Mouse (Mus musculus) thymus, postnatal 14 days (tissue): ENCODE measurements around the gene Itgae.

Source experiments
- DNase-seq: peaks from one replicate; pipeline ENCODE4 v3.0.0; 2021

The Itgae gene

DNA sequence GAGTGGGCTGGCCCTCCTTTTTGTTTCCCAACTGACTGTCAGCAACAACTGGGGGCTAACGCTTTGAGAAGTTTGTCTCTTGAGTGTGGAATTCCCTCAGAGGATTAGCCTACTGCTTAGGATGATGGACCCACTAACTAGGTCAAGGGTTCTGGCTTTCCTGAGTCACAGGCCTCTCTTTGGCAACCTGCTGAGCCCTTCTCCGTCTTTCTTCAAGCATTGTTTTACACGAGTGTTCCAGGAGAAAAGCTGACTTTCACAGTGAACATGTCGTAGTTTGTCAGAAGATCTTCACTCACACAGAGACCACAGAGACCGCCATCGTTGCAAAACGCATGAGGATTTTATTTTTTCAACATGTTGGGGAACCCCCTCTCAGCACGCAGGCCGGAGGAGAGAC lies 57.8 kb downstream of the Itgae start:
- DNase-seq: no peak

DNA sequence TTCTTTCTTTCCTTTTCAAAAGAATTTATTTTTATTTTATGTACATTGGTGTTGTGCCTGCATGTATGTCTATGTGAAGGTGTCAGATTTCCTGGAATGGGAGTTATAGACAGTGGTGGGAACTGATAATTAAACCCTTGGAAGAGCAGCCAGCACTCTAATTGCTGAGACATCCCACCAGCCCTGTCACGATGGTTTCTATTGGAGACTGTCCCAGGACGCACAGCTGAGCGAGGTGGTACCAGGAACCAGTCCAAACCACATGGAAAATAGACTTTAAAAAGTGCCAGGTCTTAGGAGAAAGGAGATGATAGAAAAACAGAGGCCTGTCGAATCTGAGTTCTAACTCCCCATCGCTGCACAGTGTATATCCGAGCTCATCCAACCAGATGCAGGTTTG lies 64.7 kb downstream of the Itgae start:
- no peak for DNase-seq

DNA sequence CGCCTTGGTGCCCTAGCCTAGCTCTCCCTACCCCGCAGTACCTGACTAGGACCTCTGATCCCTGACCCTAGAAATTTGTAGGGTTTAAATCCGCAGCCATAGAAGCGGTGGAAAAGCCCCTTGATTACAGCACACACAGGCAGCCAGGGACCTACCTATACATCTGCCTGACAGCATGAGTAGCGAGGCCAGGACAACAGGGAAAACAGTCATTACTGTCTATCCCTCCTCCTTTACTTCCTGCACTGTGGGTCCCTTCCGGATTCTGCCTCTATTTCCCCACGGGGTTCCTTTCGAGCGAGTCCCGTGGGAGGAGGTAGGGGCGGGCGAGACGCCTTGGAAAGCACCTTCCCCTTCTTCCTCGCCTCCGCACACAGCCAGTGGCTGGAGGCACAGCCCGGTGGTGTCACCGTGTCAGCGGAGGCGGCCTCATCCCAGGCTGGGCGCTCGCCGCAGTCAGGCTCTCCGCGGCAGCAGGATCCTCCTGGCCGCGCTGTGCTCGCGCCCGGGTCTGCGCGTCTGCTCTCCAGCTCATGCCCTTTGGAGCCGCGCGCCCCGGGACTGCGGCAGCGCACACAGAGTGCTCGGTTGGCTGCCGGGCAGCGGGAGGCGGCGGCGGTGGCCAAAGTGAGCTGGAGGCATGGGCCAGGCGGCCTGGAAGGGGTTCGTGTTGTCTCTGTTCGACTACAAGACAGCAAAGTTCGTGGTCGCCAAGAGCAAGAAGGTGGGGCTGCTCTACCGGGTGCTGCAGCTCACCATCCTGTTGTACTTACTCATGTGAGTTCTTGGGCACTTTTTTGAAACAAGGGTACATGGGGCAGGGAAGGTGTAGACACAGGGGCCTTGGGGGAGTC lies 69.8 kb downstream of the Itgae start, which contains the start of gene P2rx5:
Gene P2rx5, plus strand, starts transcription at position 465 of the 854 bp plus-strand sequence.
- DNase-seq: no peak

DNA sequence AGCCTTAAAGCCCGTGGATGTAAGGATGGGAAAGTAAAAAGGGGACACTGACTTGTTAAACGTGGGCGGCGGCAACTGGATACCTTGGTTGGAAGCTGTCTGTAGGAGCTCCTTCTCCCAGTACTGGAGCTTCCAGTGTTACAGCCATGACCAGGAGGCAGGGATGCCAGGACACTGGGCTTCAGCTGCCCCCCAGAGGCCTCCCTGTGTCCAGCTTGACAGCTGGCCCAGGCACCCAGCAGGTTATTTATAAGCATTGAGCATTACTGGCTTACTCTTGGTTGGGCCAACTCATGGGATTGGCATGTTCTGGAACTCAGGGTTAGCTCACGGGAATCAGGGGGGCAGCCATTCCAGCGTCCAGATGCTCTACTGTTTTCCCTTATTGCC lies 70.4 kb downstream of the Itgae start:
- DNase-seq: no peak

DNA sequence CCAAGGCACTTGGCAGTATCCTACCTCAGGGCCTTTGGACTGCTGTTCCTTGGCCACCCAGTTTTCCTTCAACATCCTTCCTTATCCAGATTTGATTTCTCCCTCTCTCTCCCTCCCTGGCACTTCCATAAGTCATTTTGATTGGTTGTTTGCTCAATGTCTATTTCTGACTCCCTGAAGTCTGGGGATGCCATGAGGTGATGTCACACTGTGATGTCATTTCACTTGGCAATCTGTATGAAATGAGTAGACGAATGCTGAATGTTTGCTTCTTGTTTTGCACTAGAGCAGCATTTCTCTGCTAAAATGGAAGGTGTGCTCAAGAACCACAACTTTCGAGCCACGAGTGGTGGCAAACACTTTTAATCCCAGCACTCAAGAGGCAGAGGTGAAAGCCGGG lies 71.2 kb downstream of the Itgae start:
- no peak for DNase-seq

DNA sequence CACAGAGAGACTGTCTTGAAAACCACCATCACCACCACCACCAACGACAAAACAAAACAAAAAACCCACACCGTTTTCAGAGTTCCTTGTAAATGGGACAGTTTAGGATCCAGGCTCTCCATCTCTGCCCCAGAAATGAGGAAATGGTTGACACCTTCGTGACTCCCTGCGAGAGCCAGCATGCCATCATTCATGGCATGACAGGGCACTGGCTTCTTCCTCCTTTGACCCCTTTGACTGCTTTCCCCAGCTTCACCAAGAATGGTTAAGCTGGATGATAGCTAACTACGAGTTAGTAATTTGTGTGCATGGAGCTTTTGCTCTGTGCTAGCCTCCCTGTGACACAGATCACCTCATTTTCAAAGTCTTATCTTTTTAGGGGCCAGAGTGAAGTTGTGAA lies 71.9 kb downstream of the Itgae start:
- no peak for DNase-seq

DNA sequence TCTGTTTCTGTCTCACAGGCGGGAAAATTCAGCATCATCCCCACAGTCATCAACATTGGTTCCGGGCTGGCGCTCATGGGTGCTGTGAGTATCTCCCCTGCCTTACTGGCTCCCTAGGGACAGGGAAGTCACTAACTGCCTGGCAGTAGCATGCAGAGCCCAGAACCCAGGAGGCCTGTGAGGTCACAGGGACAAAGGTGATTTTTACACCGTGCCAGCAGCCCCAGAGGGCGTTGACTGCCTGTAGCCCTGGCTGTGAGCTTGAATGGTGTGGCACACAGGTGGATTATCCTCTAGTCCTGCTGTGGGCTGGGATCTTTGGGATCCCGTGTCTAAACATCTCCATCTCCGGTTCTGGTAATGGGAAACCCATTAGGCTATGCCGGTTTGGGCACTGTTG lies 77.7 kb downstream of the Itgae start:
- DNase-seq: no peak

DNA sequence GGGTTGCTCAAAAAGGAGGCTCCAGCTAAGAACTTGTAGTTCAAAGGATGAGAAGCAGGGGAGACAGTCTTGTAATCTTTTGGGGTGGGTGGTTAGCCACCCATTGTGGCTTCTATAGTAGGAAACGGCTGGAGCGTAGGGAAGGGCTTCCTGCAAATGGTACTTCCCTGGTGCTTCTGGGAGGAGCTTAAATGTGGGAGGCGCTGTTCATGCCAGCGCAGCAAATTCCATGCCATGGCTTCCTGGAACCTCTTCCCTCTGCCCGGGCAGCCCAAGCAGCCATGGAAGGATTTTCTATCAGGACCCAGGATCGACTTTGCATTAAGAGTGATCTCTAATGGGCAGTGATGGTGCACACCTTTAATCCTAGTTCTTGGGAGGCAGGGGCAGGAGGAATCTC lies 78.2 kb downstream of the Itgae start:
- no peak for DNase-seq

DNA sequence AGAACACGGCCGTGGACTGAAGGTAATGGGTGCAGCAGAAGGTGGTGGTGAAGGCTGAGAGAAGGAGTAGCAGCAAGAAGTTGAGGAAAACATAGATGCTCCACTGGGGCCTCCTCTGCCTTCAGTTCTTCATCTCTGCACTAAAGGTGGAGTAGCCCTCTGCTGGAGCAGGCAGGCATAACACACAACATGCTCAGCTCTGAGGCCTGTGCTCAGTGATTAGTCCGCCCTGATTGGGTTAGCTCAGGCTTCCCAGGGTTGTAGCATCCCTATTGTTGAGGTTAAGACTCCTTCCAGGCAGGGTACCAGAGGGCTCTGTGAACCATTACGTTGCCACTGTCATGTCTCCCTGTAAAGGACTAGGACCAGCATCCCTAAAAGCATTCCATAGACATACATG lies 78.8 kb downstream of the Itgae start:
- DNase-seq: peak; percentile 69

DNA sequence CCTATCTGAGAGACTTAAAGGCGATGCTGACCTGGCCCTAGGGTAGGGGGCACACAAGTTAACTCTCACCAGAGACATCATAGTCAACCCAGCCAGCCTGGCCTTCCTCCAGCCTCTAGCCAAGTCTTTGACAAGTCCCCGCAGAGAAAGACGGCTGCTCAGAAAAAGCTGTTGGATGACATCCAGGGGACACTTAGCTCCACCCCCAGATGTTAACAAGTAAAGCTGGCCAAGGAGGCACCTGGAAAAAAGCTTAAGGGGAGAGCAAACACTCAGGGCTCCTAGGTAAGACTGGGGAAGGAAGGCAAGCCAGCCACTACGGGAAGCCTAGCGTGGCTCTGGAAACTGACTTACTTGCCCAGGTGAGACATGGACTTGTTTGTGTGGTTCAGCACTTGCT lies 81.8 kb downstream of the Itgae start:
- DNase-seq: no peak

DNA sequence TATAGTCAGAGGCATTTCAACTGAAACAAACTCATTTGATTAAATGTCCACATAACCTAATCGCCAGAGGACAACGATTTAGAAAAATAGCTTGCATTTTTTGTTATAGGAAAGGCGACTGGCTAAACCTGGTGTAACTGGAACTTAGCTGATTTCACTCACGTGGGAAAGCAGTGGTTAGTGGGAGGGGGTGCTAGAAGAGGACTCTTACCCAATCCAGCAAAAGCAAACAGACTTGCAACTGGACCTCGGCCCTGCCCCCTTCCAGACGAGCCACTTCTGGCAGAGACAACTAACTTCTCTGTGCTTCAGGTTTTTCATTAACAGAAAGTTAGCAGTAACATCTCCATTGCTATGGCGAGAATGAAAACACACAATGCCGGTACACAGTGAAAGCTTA lies 85.2 kb downstream of the Itgae start:
- DNase-seq: no peak

DNA sequence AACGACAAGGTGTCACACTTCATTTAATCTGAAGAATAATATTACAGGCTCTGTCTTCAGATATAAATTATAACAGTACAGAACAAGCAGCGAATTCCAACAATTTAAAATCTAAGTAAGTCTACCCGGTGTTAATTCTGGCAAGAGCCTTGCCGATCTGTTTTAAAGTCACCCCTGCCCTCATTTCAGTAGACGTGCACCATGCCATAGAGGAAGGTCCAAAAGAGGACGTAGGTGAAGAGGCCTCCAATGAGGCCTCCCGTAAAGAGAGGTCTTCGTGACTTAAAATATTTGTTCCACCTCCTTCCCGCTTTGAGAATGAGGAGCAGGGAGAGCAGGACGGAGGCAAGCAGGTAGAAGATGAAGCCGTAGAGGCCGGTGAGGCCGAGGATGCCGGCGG lies 85.8 kb downstream of the Itgae start:
- no peak for DNase-seq

DNA sequence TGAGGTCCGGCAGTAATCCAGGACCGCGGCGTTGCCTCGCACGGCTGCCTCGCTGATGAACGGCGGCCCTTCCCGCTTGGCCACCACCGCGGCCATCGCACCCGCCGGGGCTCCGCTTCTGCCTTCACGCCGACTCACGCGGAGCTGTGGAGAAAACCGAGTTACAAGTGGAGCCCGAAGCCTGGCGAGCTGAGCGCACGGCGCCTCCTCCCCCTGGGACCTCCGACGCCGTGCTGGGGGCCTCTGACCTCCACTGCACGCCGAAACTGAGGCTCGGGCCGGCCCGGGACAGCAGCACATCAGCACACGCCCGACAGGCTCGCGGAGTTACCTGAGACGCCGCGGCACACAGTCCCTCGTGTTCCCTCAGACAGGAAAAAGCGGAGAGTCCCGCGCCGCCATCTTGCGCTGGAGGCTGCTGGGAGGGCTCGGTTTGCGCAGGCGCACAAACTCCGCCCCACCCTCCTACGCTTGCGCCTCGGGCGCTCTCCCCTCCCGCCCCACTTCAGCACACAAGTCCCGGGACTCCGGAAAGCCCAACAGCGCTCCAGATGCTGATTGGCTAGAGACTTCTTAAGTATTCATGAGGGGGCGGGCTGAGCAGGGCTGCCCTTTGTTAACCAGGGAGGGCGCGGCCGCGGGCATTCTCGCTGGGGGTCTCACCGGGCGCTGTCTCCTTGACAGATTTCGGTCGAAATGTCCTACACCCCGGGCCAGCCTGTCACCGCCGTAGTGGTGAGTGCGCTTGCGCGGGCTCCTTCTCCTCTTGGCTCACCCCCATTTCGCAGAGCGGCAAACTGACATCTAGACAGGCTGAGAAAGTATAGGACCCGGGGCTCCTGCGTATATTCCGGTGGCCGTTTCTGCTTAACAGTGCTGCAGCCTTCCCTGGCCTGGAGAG lies 86.5 kb downstream of the Itgae start, which contains the start of the genes Emc6 and Tax1bp3:
Gene Emc6, minus strand, starts transcription at position 430 of the 901 bp plus-strand sequence.
Gene Tax1bp3, plus strand, starts transcription at position 476 of the 901 bp plus-strand sequence.
- DNase-seq: peak; percentile 98

DNA sequence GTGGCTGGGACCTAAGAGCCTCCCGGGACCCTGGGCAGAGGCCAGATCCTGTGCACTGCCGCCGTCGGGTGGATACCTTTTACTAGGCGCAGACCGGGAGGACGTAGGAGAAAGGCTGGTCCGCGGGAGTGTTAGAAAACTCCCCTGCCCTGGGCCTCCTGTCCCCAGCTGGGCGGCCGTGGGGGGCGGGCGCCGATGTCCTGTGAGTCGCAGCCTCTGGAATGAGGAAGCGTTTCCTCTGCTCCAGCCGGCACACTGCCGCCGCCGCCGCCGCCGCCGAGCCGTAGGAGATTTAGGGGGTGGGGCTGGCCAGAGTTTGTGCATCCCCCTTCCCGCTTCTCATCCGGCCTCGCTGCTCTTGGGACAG lies 87.1 kb downstream of the Itgae start:
- peak; percentile 63 for DNase-seq

DNA sequence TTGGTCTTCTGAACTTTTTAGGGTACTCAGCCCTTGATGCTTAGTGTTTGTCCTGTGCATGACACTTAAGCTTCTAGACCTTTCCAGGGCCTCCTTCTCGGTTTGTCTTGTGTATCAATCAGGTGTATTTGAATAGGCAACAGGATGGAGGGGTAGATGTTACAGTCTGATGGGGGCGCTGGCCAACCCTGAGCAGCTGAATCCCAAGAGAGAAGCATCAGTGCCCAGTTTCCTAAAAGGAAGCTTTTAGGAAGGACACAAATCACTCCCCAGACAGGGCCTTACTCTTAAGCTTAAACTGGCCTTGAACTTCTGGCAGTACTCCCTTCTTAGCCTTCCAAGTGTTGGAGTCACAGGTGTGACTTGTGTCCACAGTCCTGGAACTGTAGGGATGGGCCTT lies 87.5 kb downstream of the Itgae start:
- no peak for DNase-seq

DNA sequence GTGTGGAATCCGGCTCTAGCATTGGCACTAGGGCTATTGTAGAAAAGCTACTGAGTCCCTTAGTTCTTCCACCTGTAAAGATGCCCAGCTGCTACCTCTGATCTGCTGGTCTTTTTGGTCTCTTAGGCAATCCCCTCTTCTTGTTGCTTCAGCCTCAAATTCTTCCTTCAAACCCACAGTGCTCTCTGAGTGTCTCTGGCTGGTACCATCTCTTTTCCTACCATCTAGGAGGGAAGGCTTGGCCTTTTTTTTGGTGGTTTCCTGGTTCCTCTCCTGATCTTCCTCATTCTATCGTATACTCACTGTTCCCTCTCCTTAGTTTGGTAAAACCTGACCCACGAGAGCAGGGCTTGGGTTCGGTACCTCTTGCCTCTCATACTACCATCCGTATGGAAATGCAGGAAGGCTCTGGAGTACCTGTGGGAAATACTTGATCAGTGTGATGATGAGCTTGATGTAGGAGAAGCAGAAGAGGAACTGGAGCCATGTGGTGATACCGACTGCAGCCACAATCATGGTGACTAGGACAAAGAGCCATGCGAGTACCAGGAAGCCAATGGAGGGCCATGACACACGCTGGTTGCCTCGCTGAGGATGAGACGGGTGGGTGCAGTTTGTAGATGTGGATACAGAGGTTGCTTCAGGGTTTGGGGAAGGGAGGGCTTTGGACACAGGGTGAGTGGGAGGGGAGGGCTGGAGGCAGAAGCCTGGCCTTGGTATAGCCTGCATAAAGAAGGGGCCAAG lies 95.7 kb downstream of the Itgae start:
- DNase-seq: no peak

DNA sequence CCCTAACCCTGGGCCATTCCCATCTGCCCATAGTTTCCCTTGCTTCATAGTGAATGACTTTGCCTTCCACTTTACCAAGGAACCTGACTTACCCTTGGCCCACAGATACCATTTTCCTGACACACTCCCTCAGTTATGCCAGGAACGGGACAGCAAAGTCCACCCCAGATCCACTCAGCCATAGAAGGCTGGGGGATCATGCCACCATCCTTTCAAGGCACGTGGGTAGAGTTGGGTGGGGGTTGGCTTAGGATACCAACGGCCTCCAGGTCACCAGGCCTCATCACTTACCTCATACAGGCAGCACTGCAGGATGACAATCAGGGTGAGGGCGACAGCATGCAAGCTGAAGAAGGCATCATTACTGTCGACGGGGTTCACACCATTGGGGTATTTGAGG lies 96.8 kb downstream of the Itgae start:
- no peak for DNase-seq

DNA sequence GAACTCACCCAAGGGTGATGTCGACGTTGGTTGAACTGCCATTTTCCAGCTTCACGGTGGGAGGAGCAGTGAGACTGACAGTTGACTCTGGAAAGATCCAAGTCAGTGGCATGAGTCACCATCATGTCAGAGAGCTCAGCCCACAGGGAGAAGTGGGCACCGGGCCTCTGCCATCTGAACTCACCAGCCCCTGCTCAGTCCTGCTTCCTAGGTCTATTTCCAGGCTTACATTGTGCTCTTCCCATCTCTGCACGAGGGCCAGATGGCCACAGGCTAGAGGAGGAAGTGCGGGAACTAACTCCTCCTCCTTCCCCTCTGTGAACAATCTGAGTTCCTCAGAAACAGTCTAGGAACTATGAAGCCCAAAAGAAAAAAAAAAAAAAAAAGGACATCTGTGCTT lies 102.7 kb downstream of the Itgae start:
- no peak for DNase-seq

DNA sequence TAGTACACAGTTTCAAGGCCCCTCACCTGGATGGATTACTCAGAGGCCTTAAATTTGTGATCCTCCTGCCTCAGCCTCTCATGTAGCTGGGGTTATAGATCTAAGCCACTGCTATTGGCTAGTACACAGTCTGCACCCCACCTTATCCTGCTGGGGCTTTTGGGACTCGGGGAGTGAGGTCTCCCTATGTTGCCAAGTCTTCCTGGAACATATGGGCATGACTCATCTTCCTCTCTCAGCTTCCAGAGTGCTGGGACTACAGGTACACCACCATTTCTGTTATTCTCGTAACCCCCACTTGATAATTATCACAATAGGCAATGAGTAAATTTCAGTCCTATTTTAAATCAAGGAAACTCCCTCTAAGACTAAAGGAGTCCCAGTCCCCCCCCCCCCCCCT lies 104.1 kb downstream of the Itgae start:
- no peak for DNase-seq
